Mouse (Mus musculus) midbrain, embryonic 14.5 days (tissue): ENCODE data around the gene Hcls1. TPM values are rescaled to one million over a fixed set of nuclear protein-coding genes. Genes with fewer than 3 reads are reported as not detected.

Experiments
- ATAC-seq: fragments of 200-750 bp; cut with Nextera tagmentation; 2 replicates; pipeline ENCODE4 v1.8.0; 2017; ENCODE audit warnings: moderate number of reproducible peaks, moderate library complexity; ENCODE audit not compliant: low FRiP score, low TSS enrichment
- DNase-seq: peaks from one replicate; pipeline ENCODE4 v3.0.0-alpha.2; 2015
- H3K27ac ChIP-seq: fragments of 300-500 bp; sonication (generic); replicated peaks from 2 replicates; pipeline ENCODE4 v1.5.1; 2014; ENCODE audit warnings: mild to moderate bottlenecking, low read depth, low read length, moderate library complexity
- H3K27me3 ChIP-seq: fragments of 300-500 bp; sonication (generic); 2 replicates; pipeline ENCODE4 v1.6.1; 2014; ENCODE audit warnings: low read length, control low read depth, mixed read lengths; ENCODE audit not compliant: control insufficient read depth, insufficient read depth
- H3K36me3 ChIP-seq: fragments of 300-500 bp; sonication (generic); 2 replicates; pipeline ENCODE4 v1.6.1; 2014; ENCODE audit warnings: low read length, control low read depth; ENCODE audit not compliant: control insufficient read depth, insufficient read depth
- H3K4me1 ChIP-seq: fragments of 300-500 bp; sonication (generic); 2 replicates; pipeline ENCODE4 v1.6.1; 2014; ENCODE audit warnings: mild to moderate bottlenecking, antibody characterized with exemption, low read length, control low read depth; ENCODE audit not compliant: control insufficient read depth, insufficient read depth
- H3K4me2 ChIP-seq: fragments of 300-500 bp; sonication (generic); 2 replicates; pipeline ENCODE4 v1.6.1; 2014; ENCODE audit warnings: mild to moderate bottlenecking, low read length, moderate library complexity
- H3K4me3 ChIP-seq: fragments of 300-500 bp; sonication (generic); replicated peaks from 2 replicates; pipeline ENCODE4 v1.5.1; 2014; ENCODE audit warnings: low read depth, low read length
- H3K9ac ChIP-seq: fragments of 300-500 bp; sonication (generic); replicated peaks from 2 replicates; pipeline ENCODE4 v1.6.1; 2014; ENCODE audit warnings: mild to moderate bottlenecking, low read length, moderate library complexity
- H3K9me3 ChIP-seq: fragments of 300-500 bp; sonication (generic); 2 replicates; pipeline ENCODE4 v1.6.1; 2016; ENCODE audit warnings: low read length, control low read depth, mixed read lengths; ENCODE audit not compliant: control insufficient read depth
- WGBS: fragments of 180-500 bp; shearing (Covaris S2); extraction: QIAGEN DNeasy Blood & Tissue Kit; methylation state at CpG from one replicate; pipeline ENCODE4 v1.1.7; 2014; 5-methylcytosine and 5-hydroxymethylcytosine counted together
- polyA plus RNA-seq: library from polyadenylated mRNA; unstranded; fragments of >200 nt; fragmentation: Nextera tagmentation; extraction: Ambion mirVana; gene quantifications from 2 replicates; pipeline ENCODE4 v1.2.1, GENCODE M21; 2014

The Hcls1 gene
- 0.84 and 1.3 TPM in 2 replicates for polyA plus RNA-seq

DNA sequence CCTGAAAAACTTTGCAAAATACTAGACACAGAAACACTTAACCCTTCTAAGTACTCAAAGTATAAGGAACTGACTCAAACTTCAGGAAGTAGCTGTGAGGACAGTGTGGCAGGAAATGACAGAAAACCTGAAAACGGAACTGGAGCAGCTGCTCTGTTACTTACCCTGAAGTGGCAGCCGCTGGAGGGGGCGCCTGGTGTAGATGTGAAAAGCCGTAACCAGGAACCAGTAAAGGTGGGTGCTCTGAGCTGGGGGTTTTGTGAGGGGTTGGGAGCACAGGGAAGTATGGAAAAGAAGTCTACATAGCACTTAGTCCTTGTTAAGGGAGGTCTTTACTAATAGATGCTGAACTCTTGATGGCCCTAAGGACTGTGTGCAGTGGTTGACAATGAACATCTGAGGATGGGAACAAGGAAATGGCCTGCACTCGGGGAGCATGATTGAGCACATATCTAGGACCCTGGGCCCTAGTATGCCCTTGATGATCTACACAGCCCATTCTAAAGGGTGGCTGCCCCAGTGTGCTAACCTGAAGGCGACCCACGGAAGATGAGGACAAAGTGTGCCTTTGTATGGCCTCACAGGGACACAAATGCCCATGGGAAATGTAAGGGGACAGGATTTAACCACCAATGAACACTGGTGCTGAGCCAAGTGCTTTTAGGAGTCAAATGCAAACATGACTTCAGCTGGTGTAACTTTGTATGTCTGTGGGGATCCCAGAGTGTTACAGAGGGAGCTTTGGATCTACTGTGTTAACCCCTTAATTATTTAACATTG lies at the start of gene Hcls1:
Gene Hcls1 (plus strand): TSS at position 143 of the 780 bp plus-strand sequence.
- Histone ChIP-seq H3K4me2 (no peak within 1 kb of the TSS), H3K9ac (no peak within 1 kb of the TSS), H3K9me3 (no peaks in the 10 kb centered on the region), H3K27me3 (no peaks in the 10 kb centered on the region), H3K4me3 (no peak within 1 kb of the TSS), H3K36me3 (peaks cover 32% of the 10 kb centered on the region), H3K4me1 (no peaks in the 10 kb centered on the region), H3K27ac (no peak within 1 kb of the TSS)
- 88% methylated on average over 7 of the region's 7 CpGs for WGBS
- DNase-seq (no peak), ATAC-seq (no peak)

DNA sequence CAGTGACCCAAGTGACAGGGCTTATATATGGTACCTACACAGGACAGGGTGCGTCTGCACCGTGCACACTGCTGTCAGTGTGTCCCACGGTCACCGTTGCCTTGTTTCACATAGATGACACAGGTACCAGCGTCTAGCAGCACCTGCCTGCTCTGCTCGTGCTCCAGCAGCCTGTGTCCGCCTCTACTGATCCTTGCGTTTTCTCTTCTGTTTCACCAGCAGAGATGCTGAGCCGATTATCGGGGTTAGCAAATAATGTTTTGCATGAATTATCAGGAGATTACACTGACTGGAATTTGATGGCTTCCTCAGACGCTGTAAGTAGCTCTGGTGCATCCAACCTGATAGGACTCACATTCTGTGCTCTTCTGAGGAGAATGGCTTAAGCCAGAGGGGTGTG lies 48.9 kb upstream of the Hcls1 start:
- WGBS: 80% methylated on average over 11 of the region's 11 CpGs
- no peak overlapping the region for H3K4me3 ChIP-seq
- H3K27me3 ChIP-seq: no peaks in the 10 kb centered on the region
- no peak for DNase-seq
- peaks cover 9% of the 10 kb centered on the region; the same call in 1 of the 2 replicates for H3K4me1 ChIP-seq
- no peak overlapping the region for H3K27ac ChIP-seq
- H3K4me2 ChIP-seq: no peak overlapping the region
- no peak overlapping the region for H3K9ac ChIP-seq
- no peaks in the 10 kb centered on the region for H3K9me3 ChIP-seq
- no peak for ATAC-seq
- H3K36me3 ChIP-seq: peaks cover 30% of the 10 kb centered on the region

DNA sequence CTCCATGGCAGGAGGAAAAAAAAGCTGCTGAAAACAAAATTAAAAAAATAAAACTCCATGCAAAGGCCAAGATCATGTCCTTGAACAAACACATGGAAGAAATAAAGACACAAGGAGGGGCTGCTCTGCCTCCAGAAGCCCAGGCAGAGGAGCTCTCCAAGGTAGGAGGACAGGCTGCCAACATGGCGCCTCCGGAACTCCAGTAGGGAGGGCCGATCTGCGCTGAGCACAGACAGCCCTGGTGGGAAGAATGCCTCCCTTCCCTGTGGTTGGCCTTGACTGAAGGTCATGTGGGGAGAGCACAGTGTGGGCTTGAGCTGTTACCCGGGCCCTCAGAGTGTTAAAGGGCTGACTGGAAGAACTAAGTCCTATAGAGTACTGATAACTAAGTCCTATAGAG lies 47.2 kb upstream of the Hcls1 start:
- Histone ChIP-seq H3K27ac (no peak overlapping the region), H3K4me2 (no peak overlapping the region), H3K9ac (no peak overlapping the region), H3K27me3 (no peaks in the 10 kb centered on the region), H3K4me3 (no peak overlapping the region), H3K4me1 (peaks cover 9% of the 10 kb centered on the region; the same call in 1 of the 2 replicates), H3K36me3 (peaks cover 47% of the 10 kb centered on the region), H3K9me3 (no peaks in the 10 kb centered on the region)
- ATAC-seq (no peak), DNase-seq (no peak)
- WGBS: 88% methylated on average over 5 of the region's 5 CpGs

DNA sequence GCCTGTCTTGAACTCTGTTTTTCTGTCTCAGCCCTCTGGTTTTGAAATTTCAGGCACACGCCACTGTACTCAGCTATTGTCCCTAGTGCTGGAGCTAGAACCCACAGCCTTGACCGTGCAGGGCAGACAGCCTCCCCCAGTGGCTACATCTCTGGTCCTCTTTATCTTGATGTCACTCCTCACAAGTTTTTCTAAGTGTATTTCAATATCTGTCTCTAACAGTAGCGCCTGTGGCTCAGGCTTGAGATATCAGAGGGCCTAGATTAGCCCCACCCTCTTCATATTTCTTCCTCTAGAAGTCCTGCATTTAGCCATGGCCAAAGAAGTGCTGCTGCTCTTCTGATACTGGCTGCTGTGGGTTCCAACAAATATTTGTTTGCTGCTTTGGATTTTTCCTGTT lies 44.2 kb upstream of the Hcls1 start:
- Histone ChIP-seq H3K27me3 (no peaks in the 10 kb centered on the region), H3K36me3 (peaks cover 69% of the 10 kb centered on the region)
- 94% methylated on average over 3 of the region's 3 CpGs for WGBS

DNA sequence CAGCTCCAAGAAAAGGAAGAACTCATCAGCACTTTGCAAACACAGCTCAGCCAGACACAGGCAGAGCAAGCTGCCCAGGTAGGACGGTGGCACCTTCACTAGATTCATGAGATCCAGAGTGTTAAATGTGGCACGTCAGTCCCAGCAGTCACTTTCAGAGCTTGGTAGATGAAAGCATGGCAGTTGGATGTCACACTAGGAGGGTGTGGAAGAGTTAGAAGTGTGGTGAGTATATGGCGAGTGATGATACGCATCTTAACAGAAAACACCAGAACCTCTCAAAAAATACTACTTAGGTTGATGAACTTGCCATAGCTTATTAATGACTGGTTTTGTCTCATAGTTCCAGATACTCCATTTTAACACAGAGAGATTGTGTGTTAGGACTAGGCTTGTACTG lies 43.4 kb upstream of the Hcls1 start:
- H3K27ac ChIP-seq: no peak overlapping the region
- no peak overlapping the region for H3K9ac ChIP-seq
- DNase-seq (no peak), ATAC-seq (no peak)
- H3K4me1 ChIP-seq: no peaks in the 10 kb centered on the region
- whole genome bisulfite sequencing: 98% methylated on average over 4 of the region's 4 CpGs
- H3K36me3 ChIP-seq: peaks cover 72% of the 10 kb centered on the region
- no peaks in the 10 kb centered on the region for H3K9me3 ChIP-seq
- H3K4me3 ChIP-seq: no peak overlapping the region
- no peak overlapping the region for H3K4me2 ChIP-seq
- H3K27me3 ChIP-seq: no peaks in the 10 kb centered on the region

More for the DNA sequence above, 44.2 kb upstream of the Hcls1 start:
- no peak overlapping the region for H3K9ac ChIP-seq
- ATAC-seq (no peak), DNase-seq (no peak)
- no peaks in the 10 kb centered on the region for H3K4me1 ChIP-seq
- H3K9me3 ChIP-seq: no peaks in the 10 kb centered on the region
- no peak overlapping the region for H3K4me2 ChIP-seq
- no peak overlapping the region for H3K27ac ChIP-seq
- H3K4me3 ChIP-seq: no peak overlapping the region

DNA sequence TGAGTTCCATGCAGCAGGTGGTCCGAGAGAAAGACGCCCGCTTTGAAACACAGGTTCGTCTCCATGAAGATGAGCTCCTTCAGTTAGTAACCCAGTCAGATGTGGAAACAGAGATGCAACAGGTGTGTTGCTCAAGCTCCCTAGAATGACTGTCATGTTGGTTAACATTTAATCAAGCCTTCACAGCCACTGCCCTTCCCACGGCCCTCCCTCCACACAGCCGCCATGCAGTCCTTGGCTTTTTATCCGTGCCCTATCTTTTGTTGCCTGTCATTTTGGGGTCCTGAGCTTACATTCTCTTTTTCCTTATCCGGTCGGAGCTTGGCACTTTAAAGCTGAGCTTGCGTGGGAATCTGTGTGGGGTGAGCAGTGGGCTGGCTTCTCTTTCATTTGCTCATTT lies 41.5 kb upstream of the Hcls1 start:
- H3K27ac ChIP-seq: no peak overlapping the region
- WGBS: 87% methylated on average over 10 of the region's 10 CpGs
- ATAC-seq (no peak), DNase-seq (no peak)
- H3K4me1 ChIP-seq: no peaks in the 10 kb centered on the region
- H3K9ac ChIP-seq: no peak overlapping the region
- no peak overlapping the region for H3K4me3 ChIP-seq
- H3K27me3 ChIP-seq: no peaks in the 10 kb centered on the region
- peaks cover 82% of the 10 kb centered on the region for H3K36me3 ChIP-seq
- H3K9me3 ChIP-seq: no peaks in the 10 kb centered on the region
- no peak overlapping the region for H3K4me2 ChIP-seq

DNA sequence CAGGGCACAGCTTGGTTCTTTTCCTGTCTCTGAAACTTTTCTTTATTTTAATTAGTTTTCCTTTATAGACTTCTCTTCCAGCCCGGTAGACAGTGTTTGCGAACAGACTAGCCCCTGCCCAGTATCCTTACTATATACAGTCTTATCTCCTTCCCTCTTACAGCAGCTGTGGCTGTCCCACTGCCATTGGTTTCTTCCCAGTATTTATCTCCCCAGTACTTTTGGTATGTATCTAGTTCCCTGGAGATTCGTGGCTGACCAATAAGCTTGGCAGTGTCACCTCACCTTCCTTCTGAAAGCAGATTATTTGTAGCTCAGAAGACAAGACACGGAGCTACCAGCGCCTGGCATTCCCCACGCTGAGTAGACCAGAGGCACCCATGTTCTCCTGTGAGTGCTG lies 38.1 kb upstream of the Hcls1 start:
- Histone ChIP-seq H3K9me3 (no peaks in the 10 kb centered on the region), H3K4me1 (no peaks in the 10 kb centered on the region), H3K9ac (no peak overlapping the region), H3K27me3 (no peaks in the 10 kb centered on the region), H3K4me2 (no peak overlapping the region), H3K36me3 (peaks cover 88% of the 10 kb centered on the region), H3K27ac (no peak overlapping the region), H3K4me3 (no peak overlapping the region)
- DNase-seq (no peak), ATAC-seq (no peak)
- 98% methylated on average over 6 of the region's 6 CpGs for WGBS

DNA sequence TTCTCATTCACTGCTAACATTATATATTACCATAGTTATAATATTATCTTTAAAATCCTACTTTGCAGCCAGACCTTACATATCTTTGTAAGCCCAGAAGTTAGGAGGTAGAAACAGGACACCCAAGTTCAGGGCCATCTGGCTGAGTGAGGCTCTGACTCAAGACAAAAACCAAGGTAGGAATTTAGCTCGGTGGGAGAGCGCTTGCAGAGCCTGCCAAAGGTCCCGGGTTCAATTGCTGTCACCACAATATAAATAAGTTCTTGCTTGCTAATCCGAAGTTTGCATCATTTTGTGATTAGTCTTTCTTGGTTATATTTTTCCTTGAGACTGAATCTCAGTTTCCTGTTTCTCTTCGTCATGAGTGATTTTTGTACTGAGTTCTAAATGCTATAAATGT lies 31.6 kb upstream of the Hcls1 start:
- Histone ChIP-seq H3K4me2 (no peak overlapping the region), H3K4me1 (no peaks in the 10 kb centered on the region), H3K9me3 (no peaks in the 10 kb centered on the region), H3K9ac (no peak overlapping the region), H3K4me3 (no peak overlapping the region), H3K27me3 (no peaks in the 10 kb centered on the region), H3K36me3 (peaks cover 70% of the 10 kb centered on the region), H3K27ac (no peak overlapping the region)
- WGBS: 94% methylated on average over 5 of the region's 5 CpGs
- no peak for ATAC-seq
- DNase-seq: no peak

DNA sequence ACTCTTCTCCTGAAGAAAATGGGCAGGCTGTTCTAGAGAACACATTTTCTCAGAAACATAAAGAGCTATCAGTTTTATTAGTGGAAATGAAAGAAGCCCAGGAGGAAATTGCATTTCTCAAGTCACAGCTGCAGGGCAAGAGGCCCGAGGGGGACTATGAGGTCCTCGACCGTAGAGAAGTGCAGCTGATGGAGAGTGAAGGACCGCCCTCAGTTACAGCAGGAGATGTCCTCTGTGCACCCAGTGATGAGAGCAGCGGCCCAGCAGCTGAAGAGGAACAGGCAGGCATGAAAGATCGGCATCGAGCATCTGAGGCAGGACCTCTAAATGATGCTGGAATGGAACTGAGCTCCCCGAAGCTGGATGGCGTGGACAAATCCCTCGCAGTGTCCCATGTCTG lies 22.9 kb upstream of the Hcls1 start:
- Histone ChIP-seq H3K4me2 (no peak overlapping the region), H3K4me3 (no peak overlapping the region), H3K27me3 (no peaks in the 10 kb centered on the region), H3K9me3 (no peaks in the 10 kb centered on the region), H3K4me1 (no peaks in the 10 kb centered on the region), H3K36me3 (peaks cover 83% of the 10 kb centered on the region), H3K27ac (no peak overlapping the region), H3K9ac (no peak overlapping the region)
- ATAC-seq (no peak), DNase-seq (no peak)
- 96% methylated on average over 10 of the region's 10 CpGs for WGBS
